Mouse (Mus musculus) lung, postnatal 10 days (tissue): ENCODE data around the gene Manf.

Source experiments
- DNase-seq: peaks from one replicate; pipeline ENCODE4 v3.0.0; 2021

The Manf gene

GRCm38 (mm10) chr9:106884306-106884705, 7.5 kb downstream of the Manf start:
- no peak for DNase-seq

GRCm38 (mm10) chr9:106883085-106883484, 8.7 kb downstream of the Manf start:
- no peak for DNase-seq

- DNase-seq, result no peak
These were observed 9.6 kb downstream of the Manf start for GRCm38 (mm10) chr9:106882176-106882575.

- DNase-seq, result no peak
These were observed 10.6 kb downstream of the Manf start for GRCm38 (mm10) chr9:106881071-106881755.

GRCm38 (mm10) chr9:106879471-106879870, 12.3 kb downstream of the Manf start:
- no peak for DNase-seq

- DNase-seq, result no peak
These were observed 15.1 kb downstream of the Manf start for GRCm38 (mm10) chr9:106876666-106877065.

DNA sequence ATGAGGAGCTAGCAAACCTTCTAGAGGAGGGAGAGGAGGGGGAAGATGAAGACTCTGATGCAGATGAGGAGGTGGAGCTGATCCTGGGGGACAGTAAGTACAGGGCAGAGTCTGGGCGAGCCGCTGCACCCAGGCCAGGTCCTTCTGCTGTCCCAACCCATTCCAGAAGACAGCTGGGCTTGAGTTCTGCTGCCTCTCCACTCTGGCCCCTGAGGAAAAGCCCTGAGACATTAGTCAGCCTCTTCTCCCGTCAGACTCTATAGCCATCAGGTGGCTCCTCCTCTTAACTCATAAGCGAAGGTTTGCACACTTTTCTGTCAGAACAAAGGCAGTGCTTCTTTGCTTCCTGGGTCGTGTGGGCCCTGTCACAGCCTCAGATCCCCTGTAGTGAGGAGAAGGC, 17.6 kb downstream of the Manf start:
- DNase-seq, result no peak

DNA sequence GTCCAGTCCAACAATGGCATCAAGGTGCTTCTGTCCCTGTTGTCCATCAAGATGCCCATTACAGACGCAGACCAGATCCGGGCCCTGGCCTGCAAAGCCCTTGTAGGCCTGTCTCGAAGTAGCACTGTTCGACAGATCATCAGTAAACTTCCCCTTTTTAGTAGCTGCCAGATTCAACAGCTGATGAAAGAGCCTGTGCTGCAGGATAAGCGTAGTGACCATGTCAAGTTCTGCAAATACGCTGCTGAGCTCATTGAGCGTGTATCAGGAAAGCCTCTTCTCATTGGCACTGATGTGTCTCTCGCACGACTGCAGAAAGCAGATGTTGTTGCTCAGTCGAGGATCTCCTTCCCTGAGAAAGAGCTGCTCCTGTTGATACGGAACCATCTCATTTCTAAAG, 33.7 kb downstream of the Manf start:
- no peak for DNase-seq

GRCm38 (mm10) chr9:106856664-106857063, 35.1 kb downstream of the Manf start:
- no peak for DNase-seq

GRCm38 (mm10) chr9:106842800-106843199, 49.0 kb downstream of the Manf start:
- DNase-seq, result no peak

DNA sequence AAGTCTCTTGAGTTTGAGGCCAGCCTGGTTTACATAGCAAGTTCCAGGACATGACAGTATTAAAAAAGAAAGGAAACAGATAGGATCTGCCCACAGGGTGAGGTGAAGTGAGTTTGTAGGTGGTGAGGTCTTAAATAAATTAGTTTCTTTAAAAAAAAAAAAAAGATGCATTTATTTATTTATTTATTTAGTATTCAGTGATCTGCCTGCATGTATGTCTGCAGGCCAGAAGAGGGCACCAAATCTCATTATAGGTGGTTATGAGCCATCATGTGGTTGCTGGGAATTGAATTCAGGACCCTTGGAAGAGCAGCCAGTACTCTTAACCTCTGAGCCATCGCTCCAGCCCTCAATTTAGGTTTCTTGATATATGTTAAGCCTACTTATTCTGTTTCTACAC, 51.2 kb downstream of the Manf start:
- DNase-seq, result no peak

DNA sequence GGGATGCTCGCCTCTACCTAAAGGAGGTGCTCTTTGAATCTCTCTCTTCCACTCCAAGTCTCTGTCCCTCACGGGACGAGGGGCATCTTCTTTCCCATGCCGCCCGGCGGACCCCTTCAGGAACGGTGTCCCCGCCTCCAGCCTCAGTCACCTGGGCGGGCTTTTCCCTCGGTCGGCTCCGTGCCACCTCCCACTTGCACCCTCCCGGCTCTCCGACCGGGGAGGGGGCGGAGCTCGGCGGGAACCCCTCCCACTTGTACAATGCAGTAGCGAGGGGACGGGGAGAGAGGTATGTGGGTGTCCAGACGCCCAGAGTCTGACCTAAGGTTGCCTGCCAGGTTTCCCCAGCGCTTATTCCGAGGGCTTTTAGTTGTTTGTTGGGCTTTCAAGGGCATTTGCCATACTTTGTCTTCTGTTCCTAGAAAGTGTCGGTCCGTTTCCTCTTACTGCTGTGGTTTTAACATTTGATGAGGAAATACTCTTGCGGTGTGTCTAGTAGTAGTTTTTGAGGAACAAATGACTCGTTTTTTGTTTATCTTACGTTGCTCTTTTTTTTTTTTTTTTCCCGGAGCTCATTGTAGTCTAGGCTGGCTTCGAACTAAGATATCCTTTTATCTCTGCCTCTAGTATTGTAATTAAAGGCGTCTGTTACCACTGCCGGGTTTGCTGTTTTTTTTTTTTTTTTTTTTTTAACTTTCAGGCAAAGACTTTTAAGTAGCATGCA, 69.2 kb downstream of the Manf start:
- DNase-seq, result peak; percentile 93

GRCm38 (mm10) chr9:106821618-106822380, 70.0 kb downstream of the Manf start, which contains the start of gene Dcaf1:
Gene Dcaf1, plus strand, starts transcription at chr9:106821874.
- DNase-seq, result peak; percentile 98

DNA sequence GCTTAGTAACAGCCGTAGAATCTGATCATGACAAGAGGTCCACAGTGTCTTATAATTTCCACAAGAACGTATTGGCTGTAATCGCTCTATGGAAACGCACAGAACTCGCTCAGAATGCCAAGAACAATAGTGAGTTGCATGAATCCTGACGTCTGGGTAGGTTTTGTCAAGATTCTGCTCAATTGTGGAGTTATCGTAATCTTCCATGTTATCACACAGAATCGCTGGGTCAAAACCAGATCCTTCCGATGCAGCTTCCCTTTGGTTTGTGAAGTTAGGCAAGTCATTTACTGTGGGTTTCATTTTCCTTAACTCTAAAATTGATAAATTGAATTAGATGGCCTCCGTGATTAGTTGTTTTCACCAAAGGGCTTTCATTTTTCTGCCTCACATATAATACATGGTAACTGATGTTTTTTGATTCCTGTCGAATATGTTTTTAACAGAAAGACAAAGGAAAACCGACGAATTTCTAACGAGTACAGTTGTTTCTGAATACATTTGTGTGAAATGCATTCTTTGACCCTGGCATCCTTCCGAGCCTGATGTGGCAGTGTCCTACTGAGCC, 70.6 kb downstream of the Manf start:
- DNase-seq, result peak; percentile 4

GRCm38 (mm10) chr9:106819201-106819600, 72.6 kb downstream of the Manf start:
- DNase-seq, result peak; percentile 18

GRCm38 (mm10) chr9:106818191-106818590, 73.6 kb downstream of the Manf start:
- no peak for DNase-seq

- no peak for DNase-seq
These were observed 85.3 kb downstream of the Manf start for GRCm38 (mm10) chr9:106806503-106806902.

- DNase-seq, result no peak
These were observed 100.9 kb downstream of the Manf start for GRCm38 (mm10) chr9:106790831-106791230.

DNA sequence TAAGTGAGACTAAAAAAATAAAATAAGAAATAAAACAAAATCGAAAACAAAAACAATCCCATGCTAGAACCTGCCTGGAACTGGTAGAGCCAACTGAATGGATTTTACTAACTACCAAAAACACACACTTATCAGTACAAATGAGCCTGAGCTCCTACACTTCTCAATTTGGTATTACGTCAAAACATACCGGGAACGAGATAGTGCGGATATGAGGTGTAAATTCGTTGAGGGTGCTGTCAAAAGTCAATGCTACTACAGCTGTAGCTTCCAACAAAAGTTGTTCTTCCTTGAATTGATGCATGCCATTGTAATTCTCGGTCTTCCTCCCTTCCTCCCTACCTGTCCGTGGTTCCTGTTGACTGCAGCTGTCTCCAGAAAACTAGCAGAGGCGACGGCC, 102.4 kb downstream of the Manf start:
- DNase-seq, result peak; percentile 2

DNA sequence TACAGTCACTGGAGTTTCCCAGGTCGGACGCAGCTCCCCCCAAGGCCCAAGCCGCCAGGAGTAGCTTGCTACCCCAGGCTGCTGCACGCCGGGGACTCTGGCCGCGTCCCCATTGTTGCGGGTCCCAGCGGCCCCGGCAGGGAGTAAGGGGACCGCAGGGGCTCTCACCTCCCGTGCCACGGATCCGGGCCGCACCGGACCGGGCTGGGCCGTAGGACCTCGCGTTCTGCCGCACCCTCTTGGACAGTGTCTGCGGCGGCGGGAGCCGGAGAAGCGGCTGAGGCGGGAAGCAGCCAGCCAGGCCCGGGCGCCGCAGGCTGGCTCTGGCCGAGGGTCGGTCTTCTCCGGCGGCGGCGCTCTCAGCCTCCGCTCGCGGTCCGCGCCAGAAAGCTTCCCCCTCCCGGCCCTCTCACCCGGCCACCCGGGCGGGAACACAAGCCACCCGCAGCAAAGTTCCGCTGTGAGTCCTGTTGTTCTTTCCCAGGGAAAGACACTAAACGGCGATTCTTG, 102.9 kb downstream of the Manf start, which contains the start of gene Rad54l2:
Gene Rad54l2 (minus strand): TSS at position 383 of the 510 bp plus-strand sequence.
- DNase-seq, result peak; percentile 91
